Mouse (Mus musculus): ENCODE results near the gene Acox1. TPM values are rescaled to one million over a fixed set of nuclear protein-coding genes. Genes with fewer than 3 reads are reported as not detected.

Acox1 gene
- 31.6 and 41.8 TPM in 2 replicates for polyA plus RNA-seq (2012; rRNA removed)

GRCm38 (mm10) chr11:116198639-116199531 lies at the start of gene Acox1, which contains the start of gene Ten1:
TSS of gene Acox1 (minus strand) at chr11:116199045.
TSS of gene Ten1 (plus strand) at chr11:116198855.

GRCm38 (mm10) chr11:116237742-116238395 lies 39.0 kb upstream of the Acox1 start, which contains the start of gene Evpl:
TSS of gene Evpl (minus strand) at chr11:116238077.

GRCm38 (mm10) chr11:116167884-116168439 lies 30.9 kb downstream of the Acox1 start, which contains the start of gene Fbf1:
TSS of gene Fbf1 (minus strand) at chr11:116168166.

GRCm38 (mm10) chr11:116138468-116139138 lies 60.2 kb downstream of the Acox1 start, which contains the start of gene Mrpl38:
TSS of gene Mrpl38 (minus strand) at chr11:116138868.

GRCm38 (mm10) chr11:116130488-116131205 lies 68.2 kb downstream of the Acox1 start, which contains the start of gene Trim65:
TSS of gene Trim65 (minus strand) at chr11:116131128.

GRCm38 (mm10) chr11:116127156-116127980 lies 71.5 kb downstream of the Acox1 start, which contains the start of gene Trim47:
TSS of gene Trim47 (minus strand) at chr11:116127210.

Other genes with a start within 250 kb of the Acox1 start
- gene Itgb4, start 224.3 kb downstream of the Acox1 start, polyA plus RNA-seq (2012; rRNA removed), result 14.6 and 16.3 TPM in 2 replicates
- 122 and 133 TPM in 2 replicates for gene Galk1, start 186.3 kb downstream of the Acox1 start, polyA plus RNA-seq (2012; rRNA removed)
- gene H3f3b, start 171.1 kb downstream of the Acox1 start, polyA plus RNA-seq (2012; rRNA removed), result 164 and 167 TPM in 2 replicates
- gene Unk, start 168.7 kb downstream of the Acox1 start, polyA plus RNA-seq (2012; rRNA removed), result 63.2 and 87.9 TPM in 2 replicates
- gene Unc13d, start 121.1 kb downstream of the Acox1 start, polyA plus RNA-seq (2012; rRNA removed), result 17.8 and 23.6 TPM in 2 replicates
- 238 and 344 TPM in 2 replicates for gene Wbp2, start 112.0 kb downstream of the Acox1 start, polyA plus RNA-seq (2012; rRNA removed)
- gene Trim47, start 71.8 kb downstream of the Acox1 start, polyA plus RNA-seq (2012; rRNA removed), result 72.1 and 83.3 TPM in 2 replicates
- 16.1 and 17.8 TPM in 2 replicates for gene Trim65, start 67.9 kb downstream of the Acox1 start, polyA plus RNA-seq (2012; rRNA removed)
- 50.6 and 52.5 TPM in 2 replicates for gene Mrpl38, start 60.2 kb downstream of the Acox1 start, polyA plus RNA-seq (2012; rRNA removed)
- 40.9 and 43.2 TPM in 2 replicates for gene Fbf1, start 30.9 kb downstream of the Acox1 start, polyA plus RNA-seq (2012; rRNA removed)
- gene Ten1, start 190 bp downstream of the Acox1 start, polyA plus RNA-seq (2012; rRNA removed), result 27.9 and 37.2 TPM in 2 replicates
- gene Evpl, start 39.0 kb upstream of the Acox1 start, polyA plus RNA-seq (2012; rRNA removed), result 2.8 and 3.7 TPM in 2 replicates
- 51.8 and 68.0 TPM in 2 replicates for gene Srp68, start 75.2 kb upstream of the Acox1 start, polyA plus RNA-seq (2012; rRNA removed)
- gene Galr2, start 81.9 kb upstream of the Acox1 start, polyA plus RNA-seq (2012; rRNA removed), result 3.4 and 3.8 TPM in 2 replicates
- gene Exoc7, start 108.2 kb upstream of the Acox1 start, polyA plus RNA-seq (2012; rRNA removed), result 34.9 and 36.3 TPM in 2 replicates
- 121 and 144 TPM in 2 replicates for gene Foxj1, start 136.4 kb upstream of the Acox1 start, polyA plus RNA-seq (2012; rRNA removed)
- 5.1 and 6.4 TPM in 2 replicates for gene Rnf157, start 214.0 kb upstream of the Acox1 start, polyA plus RNA-seq (2012; rRNA removed)
- 145 and 174 TPM in 2 replicates for gene Ubald2, start 235.0 kb upstream of the Acox1 start, polyA plus RNA-seq (2012; rRNA removed)